Mouse (Mus musculus) kidney, postnatal 0 days (tissue): ENCODE data around the gene Spdef. TPM values are rescaled to one million over a fixed set of nuclear protein-coding genes. Genes with fewer than 3 reads are reported as not detected.

Experiments used
- ATAC-seq: fragments of 200-750 bp; cut with Nextera tagmentation; replicated peaks from 2 replicates; pipeline ENCODE4 v1.8.0; 2017; ENCODE audit warnings: low read depth, moderate number of reproducible peaks, moderate TSS enrichment, moderate library complexity; ENCODE audit not compliant: low FRiP score
- DNase-seq: peaks from one replicate; pipeline ENCODE4 v3.0.0-alpha.2; 2016; ENCODE audit warnings: low spot score
- H3K27ac ChIP-seq: fragments of 300-500 bp; sonication (generic); 2 replicates; pipeline ENCODE4 v1.5.1; 2014; ENCODE audit warnings: mild to moderate bottlenecking
- H3K27me3 ChIP-seq: fragments of 300-500 bp; sonication (generic); 2 replicates; pipeline ENCODE4 v1.6.1; 2014; ENCODE audit warnings: low read length, mixed read lengths; ENCODE audit not compliant: insufficient read depth
- H3K36me3 ChIP-seq: fragments of 300-500 bp; sonication (generic); 2 replicates; pipeline ENCODE4 v1.6.1; 2014; ENCODE audit warnings: low read length, mixed read lengths; ENCODE audit not compliant: insufficient read depth
- H3K4me1 ChIP-seq: fragments of 300-500 bp; sonication (generic); replicated peaks from 2 replicates; pipeline ENCODE4 v1.6.1; 2014; ENCODE audit warnings: antibody characterized with exemption, low read length, mixed read lengths; ENCODE audit not compliant: insufficient read depth
- H3K4me2 ChIP-seq: fragments of 300-500 bp; sonication (generic); 2 replicates; pipeline ENCODE4 v1.6.1; 2014; ENCODE audit warnings: mild to moderate bottlenecking, low read length, moderate library complexity, mixed read lengths
- H3K4me3 ChIP-seq: fragments of 300-500 bp; sonication (generic); replicated peaks from 2 replicates; pipeline ENCODE4 v1.5.1; 2014; ENCODE audit warnings: low read depth, low read length
- H3K9ac ChIP-seq: fragments of 300-500 bp; sonication (generic); 2 replicates; pipeline ENCODE4 v1.6.1; 2014; ENCODE audit warnings: low read depth, low read length
- H3K9me3 ChIP-seq: fragments of 300-500 bp; sonication (generic); replicated peaks from 2 replicates; pipeline ENCODE4 v1.6.1; 2016; ENCODE audit warnings: low read length, inconsistent platforms, mixed read lengths
- CTCF ChIP-seq: IDR thresholded peaks from 2 replicates; pipeline ENCODE4 v1.5.1; 2016; ENCODE audit warnings: antibody characterized with exemption, low read depth, mild to moderate bottlenecking, moderate library complexity
- WGBS: fragments of 180-500 bp; shearing (Covaris S2); extraction: QIAGEN DNeasy Blood & Tissue Kit; methylation state at CpG from one replicate; pipeline ENCODE4 v1.1.7; 2014; 5-methylcytosine and 5-hydroxymethylcytosine counted together
- polyA plus RNA-seq: library from polyadenylated mRNA; unstranded; fragments of >200 nt; fragmentation: Nextera tagmentation; extraction: Ambion mirVana; gene quantifications from 2 replicates; pipeline ENCODE4 v1.2.1, GENCODE M21; 2015

Gene Spdef
- polyA plus RNA-seq, 1 experiment from 2014 or later: 0.30 TPM

GRCm38 (mm10) chr17:27719663-27720062 is 9.1 kb downstream of the Spdef start:
- ATAC-seq (no peak), DNase-seq (no peak)
- no peak for TF ChIP-seq CTCF
- Histone ChIP-seq H3K36me3 (no peaks in the 10 kb centered on the region), H3K27me3 (no peaks in the 10 kb centered on the region), H3K4me3 (no peak overlapping the region), H3K27ac (no peak overlapping the region), H3K9me3 (no peaks in the 10 kb centered on the region), H3K4me2 (no peak overlapping the region), H3K9ac (no peak overlapping the region), H3K4me1 (peaks cover under 1% of the 10 kb centered on the region; the same call in 1 of the 2 replicates)
- WGBS: 69% methylated on average over 14 of the region's 14 CpGs

- Histone ChIP-seq H3K9me3 (no peaks in the 10 kb centered on the region), H3K4me2 (no peak overlapping the region), H3K4me3 (no peak overlapping the region), H3K4me1 (no peaks in the 10 kb centered on the region; the same call in 1 of the 2 replicates), H3K27me3 (no peaks in the 10 kb centered on the region), H3K27ac (no peak overlapping the region), H3K36me3 (no peaks in the 10 kb centered on the region), H3K9ac (no peak overlapping the region)
- 55% methylated on average over 5 of the region's 5 CpGs for WGBS
- peak; percentile 35 for DNase-seq
- 0 out of 2 replicates have a peak, but pooled peaks have one; percentile 18 for ATAC-seq
- TF ChIP-seq CTCF: peak; percentile 53; the same call in 1 of the 2 replicates
Observed at GRCm38 (mm10) chr17:27718250-27718649, 10.5 kb downstream of the Spdef start.

- no peaks in the 10 kb centered on the region for H3K36me3 ChIP-seq
- no peaks in the 10 kb centered on the region for H3K9me3 ChIP-seq
- no peak for TF ChIP-seq CTCF
- H3K9ac ChIP-seq: peak overlapping the region; percentile 25
- H3K4me3 ChIP-seq: 0 out of 2 replicates have a peak overlapping the region, but pooled peaks have one; percentile 4
- 5% methylated on average over 16 of the region's 16 CpGs for WGBS
- peak overlapping the region; percentile 48 for H3K4me2 ChIP-seq
- H3K27ac ChIP-seq: no peak overlapping the region
- ATAC-seq: peak; percentile 74
- H3K4me1 ChIP-seq: no peaks in the 10 kb centered on the region; the same call in 1 of the 2 replicates
- H3K27me3 ChIP-seq: no peaks in the 10 kb centered on the region
- peak; percentile 56 for DNase-seq
Observed at GRCm38 (mm10) chr17:27716804-27717203, 12.0 kb downstream of the Spdef start.

GRCm38 (mm10) chr17:27712832-27713231 is 15.9 kb downstream of the Spdef start:
- H3K27me3 ChIP-seq: no peaks in the 10 kb centered on the region
- H3K4me3 ChIP-seq: no peak overlapping the region
- no peak overlapping the region for H3K9ac ChIP-seq
- DNase-seq (no peak), ATAC-seq (no peak)
- H3K4me2 ChIP-seq: no peak overlapping the region
- no peak for TF ChIP-seq CTCF
- H3K36me3 ChIP-seq: no peaks in the 10 kb centered on the region
- H3K27ac ChIP-seq: no peak overlapping the region
- no peaks in the 10 kb centered on the region for H3K9me3 ChIP-seq
- 72% methylated on average over 1 of the region's 1 CpGs for WGBS
- H3K4me1 ChIP-seq: no peaks in the 10 kb centered on the region; the same call in 1 of the 2 replicates

- H3K36me3 ChIP-seq: no peaks in the 10 kb centered on the region
- H3K9me3 ChIP-seq: no peaks in the 10 kb centered on the region
- no peaks in the 10 kb centered on the region for H3K4me1 ChIP-seq
- TF ChIP-seq CTCF: no peak
- H3K27me3 ChIP-seq: no peaks in the 10 kb centered on the region
- ATAC-seq (no peak), DNase-seq (no peak)
- no peak overlapping the region for H3K27ac ChIP-seq
- H3K4me3 ChIP-seq: no peak overlapping the region
- no peak overlapping the region for H3K4me2 ChIP-seq
- 70% methylated on average over 5 of the region's 5 CpGs for WGBS
- no peak overlapping the region for H3K9ac ChIP-seq
Observed at GRCm38 (mm10) chr17:27709650-27710049, 19.1 kb downstream of the Spdef start.

GRCm38 (mm10) chr17:27707954-27708661 is 20.6 kb downstream of the Spdef start:
- H3K9ac ChIP-seq: 0 out of 2 replicates have a peak overlapping the region, but pooled peaks have one; percentile 5
- 4% methylated on average over 25 of the region's 25 CpGs for WGBS
- H3K4me1 ChIP-seq: no peaks in the 10 kb centered on the region
- DNase-seq: peak; percentile 91
- peak; percentile 29; the same call in 1 of the 2 replicates for TF ChIP-seq CTCF
- no peaks in the 10 kb centered on the region for H3K9me3 ChIP-seq
- ATAC-seq: peak; percentile 86
- H3K4me2 ChIP-seq: peak overlapping the region; percentile 55
- no peak overlapping the region for H3K27ac ChIP-seq
- H3K4me3 ChIP-seq: peak overlapping the region; percentile 20; the same call in 1 of the 2 replicates
- H3K36me3 ChIP-seq: no peaks in the 10 kb centered on the region
- H3K27me3 ChIP-seq: no peaks in the 10 kb centered on the region
